10 mouse cellular contexts compared by ENCODE assay signal in the genomic region with DNA sequence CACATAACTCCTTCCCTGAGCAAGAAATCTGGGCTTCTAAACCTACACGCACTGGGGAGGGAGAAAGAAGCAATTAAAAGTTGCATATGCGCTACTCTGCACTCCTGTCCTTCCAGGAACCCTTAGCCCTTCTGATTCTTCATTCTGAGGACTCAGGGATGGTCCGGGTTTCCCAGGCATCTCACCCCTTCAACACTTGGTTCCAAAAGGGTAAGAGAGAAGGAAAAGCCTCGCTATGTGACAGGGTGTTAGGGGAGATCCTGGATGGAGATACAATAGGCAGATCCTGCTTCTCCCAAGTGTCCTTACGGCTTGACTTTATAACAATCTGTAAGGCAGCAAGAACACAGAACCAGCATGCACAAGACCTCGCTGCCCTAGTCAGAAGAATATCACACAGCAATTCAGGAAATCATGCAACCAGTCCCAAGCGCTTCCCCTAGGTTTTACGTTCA. TPM values are rescaled to one million over a fixed set of nuclear protein-coding genes. Genes with fewer than 3 reads are reported as not detected.
A peak's percentile ranks its signal among the peaks of the same experiment; 100 is the strongest.
DNase-seq lines count a peak whose midpoint lies in the region; ATAC-seq lines count a peak whose summit lies in the region.
"Had no signal": no experiment of that assay in that cellular context is flagged by ENCODE, and none has a peak within 500 bp of the region (broad histone marks: within the 10 kb centered on the region; RNA-seq: fewer than 3 reads in every experiment).

No protein-coding gene starts in this region.

- H3K4me3 ChIP-seq in heart, embryonic 11.5 days (ENCODE audit: low read depth, low read length) = 0 out of 2 replicates have a peak overlapping the region, but pooled peaks have one; percentile 17
- peak overlapping the region; percentile 20 for H3K4me3 ChIP-seq in hindbrain, embryonic 12.5 days
- peak overlapping the region; percentile 24 for H3K4me3 ChIP-seq in midbrain, embryonic 12.5 days
- H3K4me3 ChIP-seq: erythroblast, embryonic 14.5 days had no signal

- no peak for ATAC-seq in heart, embryonic 11.5 days (replicated peaks; ENCODE audit: insufficient number of reproducible peaks, low FRiP score, low TSS enrichment)
- no peak for ATAC-seq in hindbrain, embryonic 12.5 days (ENCODE audit: low FRiP score)
- ATAC-seq in midbrain, embryonic 12.5 days (ENCODE audit: low FRiP score, low read depth) = no peak

- no peaks in the 10 kb centered on the region for H3K9me3 ChIP-seq in heart, embryonic 11.5 days (replicated peaks; ENCODE audit: control insufficient read depth, low read length)
- no peaks in the 10 kb centered on the region for H3K9me3 ChIP-seq in hindbrain, embryonic 12.5 days (replicated peaks)
- no peaks in the 10 kb centered on the region for H3K9me3 ChIP-seq in midbrain, embryonic 12.5 days
- H3K9me3 ChIP-seq: G1E had no signal

- WGBS in heart, embryonic 11.5 days (ENCODE audit: insufficient replicate concordance) = 26% methylated on average over 8 of the region's 8 CpGs
- 30% methylated on average over 8 of the region's 8 CpGs for WGBS in hindbrain, embryonic 12.5 days
- 33% methylated on average over 8 of the region's 8 CpGs for WGBS in midbrain, embryonic 12.5 days

- H3K4me1 ChIP-seq in heart, embryonic 11.5 days (ENCODE audit: control insufficient read depth, insufficient read depth, low read length) = peaks cover 93% of the 10 kb centered on the region
- peaks cover 100% of the 10 kb centered on the region for H3K4me1 ChIP-seq in hindbrain, embryonic 12.5 days
- H3K4me1 ChIP-seq in midbrain, embryonic 12.5 days = peaks cover 99% of the 10 kb centered on the region

- peak overlapping the region; percentile 52; the same call in 1 of the 2 replicates for H3K9ac ChIP-seq in heart, embryonic 11.5 days (ENCODE audit: low read depth, low read length)
- peak overlapping the region; percentile 60 for H3K9ac ChIP-seq in hindbrain, embryonic 12.5 days
- H3K9ac ChIP-seq in midbrain, embryonic 12.5 days (replicated peaks) = peak overlapping the region; percentile 51

- peaks cover 2% of the 10 kb centered on the region for H3K36me3 ChIP-seq in heart, embryonic 11.5 days (ENCODE audit: control insufficient read depth, insufficient read depth, low read length)
- H3K36me3 ChIP-seq in hindbrain, embryonic 12.5 days = peaks cover 3% of the 10 kb centered on the region
- H3K36me3 ChIP-seq in midbrain, embryonic 12.5 days = peaks cover 6% of the 10 kb centered on the region

- H3K27me3 ChIP-seq in heart, embryonic 11.5 days (ENCODE audit: control insufficient read depth, insufficient read depth, low read length) = no peaks in the 10 kb centered on the region
- no peaks in the 10 kb centered on the region for H3K27me3 ChIP-seq in hindbrain, embryonic 12.5 days
- H3K27me3 ChIP-seq in midbrain, embryonic 12.5 days = no peaks in the 10 kb centered on the region

- DNase-seq in heart, adult 8-10 months (ENCODE audit: low spot score) = no peak
- DNase-seq in cerebellum, postnatal 25 days = peak; percentile 48 to 76
- DNase-seq in thymus, postnatal 14 days = no peak
- DNase-seq in adrenal gland, postnatal 4 days (ENCODE audit: low spot score in 2 of 2) = no peak
- DNase-seq in right cerebral cortex, postnatal 25 days = no peak

- peak overlapping the region; percentile 77 for H3K4me2 ChIP-seq in heart, embryonic 11.5 days
- H3K4me2 ChIP-seq in hindbrain, embryonic 12.5 days (replicated peaks) = peak overlapping the region; percentile 58
- peak overlapping the region; percentile 61 for H3K4me2 ChIP-seq in midbrain, embryonic 12.5 days (replicated peaks)

- peak overlapping the region; percentile 89; the same call in 1 of the 2 replicates for H3K27ac ChIP-seq in heart, embryonic 11.5 days (ENCODE audit: low read depth, low read length)
- H3K27ac ChIP-seq in hindbrain, embryonic 12.5 days = peak overlapping the region; percentile 100
- H3K27ac ChIP-seq in midbrain, embryonic 12.5 days (replicated peaks) = peak overlapping the region; percentile 99

RNA-seq across cellular contexts. Expression of a gene that starts 19.9 kb away (rescaled TPM):
- polyA plus RNA-seq in heart, embryonic 11.5 days (2014; fragmentation: Nextera tagmentation; extraction: Ambion mirVana) = 39.6 and 47.6 TPM in 2 replicates
- 10 to 100 TPM; 35.5 to 60.5 (median 45.4) TPM for total RNA-seq in heart, adult 8-10 months (2022)
- 71.8 and 72.1 TPM in 2 replicates for polyA plus RNA-seq in hindbrain, embryonic 12.5 days (2016; fragmentation: Nextera tagmentation; extraction: Ambion mirVana)
- 70.6 and 71.2 TPM in 2 replicates for polyA plus RNA-seq in midbrain, embryonic 12.5 days (2016; fragmentation: Nextera tagmentation; extraction: Ambion mirVana)
- 10 to 100 TPM; 61.4 to 61.9 TPM for total RNA-seq in adrenal gland, postnatal 4 days (2021)

Comparison
In these comparisons a context has a peak if more than half of its experiments do, and no peak if none do; other contexts are left out.
1. DNase-seq: peak in cerebellum, postnatal 25 days (2 of 2); none in heart, adult 8-10 months (single experiment), thymus, postnatal 14 days (single experiment), adrenal gland, postnatal 4 days (0 of 2) and right cerebral cortex, postnatal 25 days (single experiment).
2. Peak in every context shown above with its lines, with median percentiles within 50 percentile points of each other: H3K27ac ChIP-seq, H3K4me2 ChIP-seq, H3K4me3 ChIP-seq and H3K9ac ChIP-seq.